Comparison of ENCODE assay signal across 12 mouse cellular contexts in genomic region chr8:114777271-114777980, GRCm38 (mm10).
DNase-seq lines count a peak whose midpoint lies in the region; ATAC-seq and TF ChIP-seq lines count a peak whose summit lies in the region.
"Had no signal": no experiment of that assay in that cellular context is flagged by ENCODE, and none has a peak within 500 bp of the region (broad histone marks: within the 10 kb centered on the region; RNA-seq: fewer than 3 reads in every experiment).

No protein-coding gene starts in this region.

- no peak overlapping the region for H3K9ac ChIP-seq in hindbrain, embryonic 16.5 days (ENCODE audit: low read depth, low read length)
- H3K9ac ChIP-seq in intestine, postnatal 0 days (ENCODE audit: low read depth, low read length), result no peak overlapping the region
- no peak overlapping the region for H3K9ac ChIP-seq in liver, embryonic 15.5 days
- H3K9ac ChIP-seq: midbrain, embryonic 12.5 days had no signal

- peaks cover 47% of the 10 kb centered on the region for H3K4me1 ChIP-seq in hindbrain, embryonic 10.5 days (replicated peaks)
- peaks cover 12% of the 10 kb centered on the region for H3K4me1 ChIP-seq in hindbrain, embryonic 16.5 days (ENCODE audit: control insufficient read depth, insufficient read depth, low read depth, low read length)
- peaks cover 5% of the 10 kb centered on the region; the same call in 1 of the 2 replicates for H3K4me1 ChIP-seq in intestine, postnatal 0 days (replicated peaks; ENCODE audit: control insufficient read depth, insufficient read depth, low read length)
- peaks cover 22% of the 10 kb centered on the region for H3K4me1 ChIP-seq in liver, embryonic 15.5 days (replicated peaks)

- no peak overlapping the region for H3K4me3 ChIP-seq in hindbrain, embryonic 10.5 days
- no peak overlapping the region for H3K4me3 ChIP-seq in hindbrain, embryonic 16.5 days (ENCODE audit: low read length)
- H3K4me3 ChIP-seq in intestine, postnatal 0 days (ENCODE audit: low read depth, low read length), result no peak overlapping the region
- H3K4me3 ChIP-seq in liver, embryonic 15.5 days (replicated peaks), result no peak overlapping the region
- H3K4me3 ChIP-seq: midbrain, embryonic 12.5 days had no signal

- H3K4me2 ChIP-seq in hindbrain, embryonic 16.5 days (ENCODE audit: low read length), result no peak overlapping the region
- peak overlapping the region; percentile 35 for H3K4me2 ChIP-seq in intestine, postnatal 0 days (replicated peaks; ENCODE audit: low read depth)
- H3K4me2 ChIP-seq in liver, embryonic 15.5 days, result no peak overlapping the region
- H3K4me2 ChIP-seq: midbrain, embryonic 12.5 days had no signal

- no peaks in the 10 kb centered on the region for H3K36me3 ChIP-seq in hindbrain, embryonic 10.5 days
- H3K36me3 ChIP-seq in hindbrain, embryonic 16.5 days (ENCODE audit: control insufficient read depth, insufficient read depth, low read length), result no peaks in the 10 kb centered on the region
- H3K36me3 ChIP-seq in intestine, postnatal 0 days (ENCODE audit: control insufficient read depth, insufficient read depth), result no peaks in the 10 kb centered on the region
- no peaks in the 10 kb centered on the region for H3K36me3 ChIP-seq in liver, embryonic 15.5 days (replicated peaks)
- H3K36me3 ChIP-seq: midbrain, embryonic 12.5 days had no signal

- TF ChIP-seq CTCF in intestine, postnatal 0 days (IDR thresholded peaks at IDR 0.05; ENCODE audit: low read depth), result no peak

- H3K9me3 ChIP-seq in hindbrain, embryonic 10.5 days, result no peaks in the 10 kb centered on the region
- H3K9me3 ChIP-seq in hindbrain, embryonic 16.5 days (ENCODE audit: control insufficient read depth, low read length), result no peaks in the 10 kb centered on the region
- no peaks in the 10 kb centered on the region for H3K9me3 ChIP-seq in intestine, postnatal 0 days (ENCODE audit: control insufficient read depth)
- H3K9me3 ChIP-seq in liver, embryonic 15.5 days (replicated peaks), result no peaks in the 10 kb centered on the region
- H3K9me3 ChIP-seq: midbrain, embryonic 12.5 days had no signal

- no peak for DNase-seq in hindbrain, embryonic 10.5 days (ENCODE audit: low spot score)
- DNase-seq in NIH3T3 (ENCODE audit: low read depth), result peak; percentile 25
- no peak for DNase-seq in cerebellum, adult 8-10 months
- no peak for DNase-seq in spleen, adult 18-20 months
- DNase-seq: cerebellum, postnatal 14 days; heart, postnatal 10 days; layer of hippocampus, adult 9-11 months; lung, adult 18-20 months had no signal

- 0 out of 2 replicates have a peak, but pooled peaks cover 3% of the 10 kb centered on the region for H3K27me3 ChIP-seq in hindbrain, embryonic 10.5 days (ENCODE audit: insufficient read depth, poor library complexity, severe bottlenecking)
- H3K27me3 ChIP-seq in hindbrain, embryonic 16.5 days (replicated peaks; ENCODE audit: control insufficient read depth, insufficient read depth, low read length), result no peaks in the 10 kb centered on the region
- no peaks in the 10 kb centered on the region for H3K27me3 ChIP-seq in intestine, postnatal 0 days (replicated peaks; ENCODE audit: control insufficient read depth, insufficient read depth, low read length)
- H3K27me3 ChIP-seq in liver, embryonic 15.5 days, result no peaks in the 10 kb centered on the region

- WGBS in hindbrain, embryonic 10.5 days, result 58% methylated on average over 10 of the region's 10 CpGs
- 62% methylated on average over 10 of the region's 10 CpGs for WGBS in hindbrain, embryonic 16.5 days
- WGBS in intestine, postnatal 0 days, result 43% methylated on average over 10 of the region's 10 CpGs
- 39% methylated on average over 10 of the region's 10 CpGs for WGBS in liver, embryonic 15.5 days (ENCODE audit: insufficient replicate concordance)

- H3K27ac ChIP-seq in hindbrain, embryonic 10.5 days, result peak overlapping the region; percentile 64
- H3K27ac ChIP-seq in hindbrain, embryonic 16.5 days (ENCODE audit: low read depth, low read length), result no peak overlapping the region
- peak overlapping the region; percentile 66 for H3K27ac ChIP-seq in intestine, postnatal 0 days (ENCODE audit: low read depth, low read length)
- H3K27ac ChIP-seq in liver, embryonic 15.5 days (replicated peaks), result no peak overlapping the region
- H3K27ac ChIP-seq: midbrain, embryonic 12.5 days had no signal

- ATAC-seq in hindbrain, embryonic 16.5 days, result no peak
- ATAC-seq in intestine, postnatal 0 days, result peak; percentile 95
- peak; percentile 46; the same call in 1 of the 2 replicates for ATAC-seq in liver, embryonic 15.5 days (ENCODE audit: insufficient read depth)

Comparison
In these comparisons a context has a peak if more than half of its experiments do, and no peak if none do; other contexts are left out.
1. H3K27ac ChIP-seq: peak in hindbrain, embryonic 10.5 days (single experiment) and intestine, postnatal 0 days (single experiment); none in hindbrain, embryonic 16.5 days (single experiment) and liver, embryonic 15.5 days (single experiment).